Mouse (Mus musculus) frontal cortex, postnatal 10 days (tissue): ENCODE measurements at regions not wholly inside any gene's neighbourhood (a gene's known extent, or its start where the extent isn't known, plus 50 kb on each side); places are given as distances from the start of the nearest gene placed in this dataset.

Experiments
- DNase-seq, 2 experiments: peaks; one replicate each; pipeline ENCODE4 v3.0.0; 2022; ENCODE audit warnings: low spot score in 2 of 2, mixed read lengths in 1 of 2

GRCm38 (mm10) chr4:72688842-72689241 is 163.6 kb downstream of the Aldoart1 start:
- no peak for DNase-seq

- no peak for DNase-seq
These were observed 178.4 kb downstream of the Aldoart1 start for GRCm38 (mm10) chr4:72674006-72674405.

GRCm38 (mm10) chr4:72671652-72672411 is 180.6 kb downstream of the Aldoart1 start:
- DNase-seq: no peak

- DNase-seq: no peak
These were observed 182.5 kb downstream of the Aldoart1 start for GRCm38 (mm10) chr4:72669827-72670494.

- no peak for DNase-seq
These were observed 188.1 kb downstream of the Aldoart1 start for GRCm38 (mm10) chr4:72664379-72664778.

- no peak for DNase-seq
These were observed 190.0 kb downstream of the Aldoart1 start for GRCm38 (mm10) chr4:72662477-72662876.

- no peak for DNase-seq
These were observed 196.2 kb downstream of the Aldoart1 start for GRCm38 (mm10) chr4:72656206-72656605.

GRCm38 (mm10) chr4:72647130-72647529 is 205.3 kb downstream of the Aldoart1 start:
- no peak for DNase-seq

GRCm38 (mm10) chr4:72629416-72629815 is 223.0 kb downstream of the Aldoart1 start:
- no peak for DNase-seq

- DNase-seq: no peak
These were observed 225.1 kb downstream of the Aldoart1 start for GRCm38 (mm10) chr4:72627219-72627930.

GRCm38 (mm10) chr4:72605107-72605506 is 247.3 kb downstream of the Aldoart1 start:
- DNase-seq: no peak

- no peak for DNase-seq
These were observed 256.9 kb downstream of the Aldoart1 start for GRCm38 (mm10) chr4:72595494-72595893.

- no peak for DNase-seq
These were observed 260.3 kb downstream of the Aldoart1 start for GRCm38 (mm10) chr4:72592129-72592528.

GRCm38 (mm10) chr4:72574946-72575345 is 277.5 kb downstream of the Aldoart1 start:
- no peak for DNase-seq

- DNase-seq: no peak
These were observed 280.5 kb downstream of the Aldoart1 start for GRCm38 (mm10) chr4:72571924-72572323.

- no peak for DNase-seq
These were observed 287.2 kb downstream of the Aldoart1 start for GRCm38 (mm10) chr4:72565186-72565585.

GRCm38 (mm10) chr4:72562909-72563676 is 289.3 kb downstream of the Aldoart1 start:
- DNase-seq: no peak

- DNase-seq: no peak
These were observed 298.2 kb downstream of the Aldoart1 start for GRCm38 (mm10) chr4:72554276-72554675.

GRCm38 (mm10) chr4:72534563-72534962 is 317.9 kb downstream of the Aldoart1 start:
- DNase-seq: no peak

- no peak for DNase-seq
These were observed 323.9 kb upstream of the Tle1 start for GRCm38 (mm10) chr4:72524630-72525029.

- peak; percentile 6 to 14 for DNase-seq
These were observed 323.4 kb upstream of the Tle1 start for GRCm38 (mm10) chr4:72524100-72524499.

- no peak for DNase-seq
These were observed 310.5 kb upstream of the Tle1 start for GRCm38 (mm10) chr4:72511220-72511619.
